9 mouse cellular contexts compared by ENCODE assay signal in genomic region chr9:58008336-58009014, GRCm38 (mm10). TPM values are rescaled to one million over a fixed set of nuclear protein-coding genes. Genes with fewer than 3 reads are reported as not detected.
DNase-seq lines count a peak whose midpoint lies in the region; ATAC-seq lines count a peak whose summit lies in the region.
"Had no signal": no experiment of that assay in that cellular context is flagged by ENCODE, and none has a peak within 500 bp of the region (broad histone marks: within the 10 kb centered on the region; RNA-seq: fewer than 3 reads in every experiment).

No protein-coding gene starts in this region.

- DNase-seq in heart, postnatal 4 days, result no peak
- no peak for DNase-seq in embryonic facial prominence, embryonic 10.5 days (ENCODE audit: low spot score)
- DNase-seq in hindbrain, embryonic 11.5 days (ENCODE audit: low spot score), result no peak
- no peak for DNase-seq in thymus, postnatal 14 days
- no peak for DNase-seq in right cerebral cortex, postnatal 36 days (ENCODE audit: low spot score in 2 of 2)
- DNase-seq in left cerebral cortex, adult 8-10 months (ENCODE audit: low spot score in 2 of 2), result no peak
- DNase-seq: thymus, postnatal 4 days had no signal

- H3K4me2 ChIP-seq in heart, embryonic 16.5 days (ENCODE audit: low read depth, low read length), result peak overlapping the region; percentile 41
- peak overlapping the region; percentile 30; the same call in 1 of the 2 replicates for H3K4me2 ChIP-seq in hindbrain, embryonic 11.5 days (replicated peaks; ENCODE audit: low read depth, low read length)
- H3K4me2 ChIP-seq in midbrain, embryonic 13.5 days (replicated peaks), result peak overlapping the region; percentile 45

- H3K4me1 ChIP-seq in heart, embryonic 16.5 days (ENCODE audit: control insufficient read depth, insufficient read depth, low read length), result no peaks in the 10 kb centered on the region; the same call in none of the 2 replicates
- H3K4me1 ChIP-seq in embryonic facial prominence, embryonic 10.5 days, result peaks cover 42% of the 10 kb centered on the region
- peaks cover 5% of the 10 kb centered on the region for H3K4me1 ChIP-seq in hindbrain, embryonic 11.5 days (replicated peaks; ENCODE audit: control insufficient read depth, insufficient read depth, low read length)
- H3K4me1 ChIP-seq in midbrain, embryonic 13.5 days (replicated peaks), result peaks cover 16% of the 10 kb centered on the region

- H3K27me3 ChIP-seq in heart, embryonic 16.5 days (ENCODE audit: control insufficient read depth, insufficient read depth, low read length), result no peaks in the 10 kb centered on the region
- H3K27me3 ChIP-seq in embryonic facial prominence, embryonic 10.5 days (replicated peaks; ENCODE audit: low read depth, poor library complexity, severe bottlenecking), result no peaks in the 10 kb centered on the region; the same call in 1 of the 2 replicates
- H3K27me3 ChIP-seq in hindbrain, embryonic 11.5 days (ENCODE audit: control insufficient read depth, insufficient read depth, low read length), result no peaks in the 10 kb centered on the region
- no peaks in the 10 kb centered on the region for H3K27me3 ChIP-seq in midbrain, embryonic 13.5 days

- H3K4me3 ChIP-seq in heart, embryonic 16.5 days (ENCODE audit: low read length), result no peak overlapping the region
- peak overlapping the region; percentile 30; the same call in 1 of the 2 replicates for H3K4me3 ChIP-seq in embryonic facial prominence, embryonic 10.5 days
- no peak overlapping the region for H3K4me3 ChIP-seq in hindbrain, embryonic 11.5 days (ENCODE audit: low read depth, low read length)
- H3K4me3 ChIP-seq in midbrain, embryonic 13.5 days (replicated peaks), result peak overlapping the region; percentile 11; the same call in 1 of the 2 replicates

- H3K36me3 ChIP-seq in heart, embryonic 16.5 days (ENCODE audit: control insufficient read depth, insufficient read depth), result no peaks in the 10 kb centered on the region
- H3K36me3 ChIP-seq in embryonic facial prominence, embryonic 10.5 days (replicated peaks), result no peaks in the 10 kb centered on the region
- H3K36me3 ChIP-seq in hindbrain, embryonic 11.5 days (ENCODE audit: control insufficient read depth, insufficient read depth, low read length), result no peaks in the 10 kb centered on the region
- no peaks in the 10 kb centered on the region for H3K36me3 ChIP-seq in midbrain, embryonic 13.5 days

- peak overlapping the region; percentile 18; the same call in 1 of the 2 replicates for H3K9ac ChIP-seq in heart, embryonic 16.5 days (ENCODE audit: low read length)
- peak overlapping the region; percentile 42 for H3K9ac ChIP-seq in hindbrain, embryonic 11.5 days (ENCODE audit: low read depth, low read length)
- peak overlapping the region; percentile 25; the same call in 1 of the 2 replicates for H3K9ac ChIP-seq in midbrain, embryonic 13.5 days (replicated peaks)

- WGBS in heart, embryonic 16.5 days, result 57% methylated on average over 12 of the region's 12 CpGs
- 68% methylated on average over 12 of the region's 12 CpGs for WGBS in embryonic facial prominence, embryonic 10.5 days
- WGBS in hindbrain, embryonic 11.5 days, result 58% methylated on average over 12 of the region's 12 CpGs
- 41% methylated on average over 12 of the region's 12 CpGs for WGBS in midbrain, embryonic 13.5 days

- ATAC-seq in heart, embryonic 16.5 days (replicated peaks; ENCODE audit: extremely low read depth, insufficient read depth, low FRiP score), result no peak; the same call in 1 of the 2 replicates
- peak; percentile 82 for ATAC-seq in hindbrain, embryonic 11.5 days (ENCODE audit: low FRiP score)
- ATAC-seq in midbrain, embryonic 13.5 days, result peak; percentile 81

- no peaks in the 10 kb centered on the region for H3K9me3 ChIP-seq in heart, embryonic 16.5 days (replicated peaks; ENCODE audit: control insufficient read depth, low read length)
- no peaks in the 10 kb centered on the region for H3K9me3 ChIP-seq in embryonic facial prominence, embryonic 10.5 days
- H3K9me3 ChIP-seq in hindbrain, embryonic 11.5 days (ENCODE audit: control insufficient read depth, low read length), result no peaks in the 10 kb centered on the region
- H3K9me3 ChIP-seq in midbrain, embryonic 13.5 days, result no peaks in the 10 kb centered on the region

- H3K27ac ChIP-seq in heart, embryonic 16.5 days (ENCODE audit: low read length), result peak overlapping the region; percentile 44
- H3K27ac ChIP-seq in embryonic facial prominence, embryonic 10.5 days (replicated peaks), result peak overlapping the region; percentile 85
- peak overlapping the region; percentile 89 for H3K27ac ChIP-seq in hindbrain, embryonic 11.5 days (ENCODE audit: low read depth, low read length)
- peak overlapping the region; percentile 87 for H3K27ac ChIP-seq in midbrain, embryonic 13.5 days

RNA-seq across cellular contexts. Expression of gene Cyp11a1, which starts 2.3 kb away (rescaled TPM):
- polyA plus RNA-seq in heart, embryonic 16.5 days (2015; fragmentation: Nextera tagmentation; extraction: Ambion mirVana), result 0.32 and 0.33 TPM in 2 replicates
- under 1 TPM; 0.45 to 0.69 TPM for total RNA-seq in heart, postnatal 4 days (2021)
- polyA plus RNA-seq in embryonic facial prominence, embryonic 10.5 days (2016; fragmentation: Nextera tagmentation; extraction: Ambion mirVana), result not detected in 2 replicates
- not detected in 2 replicates for polyA plus RNA-seq in hindbrain, embryonic 11.5 days (2014; fragmentation: Nextera tagmentation; extraction: Ambion mirVana)
- 0.30 and 0.38 TPM in 2 replicates for polyA plus RNA-seq in midbrain, embryonic 13.5 days (2015; fragmentation: Nextera tagmentation; extraction: Ambion mirVana)
- 1 to 10 TPM; 1.6 to 5.0 (median 2.9) TPM for total RNA-seq in left cerebral cortex, adult 8-10 months (2022)

RNA-seq across cellular contexts. Expression of gene Stra6, which starts 55.1 kb away (rescaled TPM):
- polyA plus RNA-seq in heart, embryonic 16.5 days (2015; fragmentation: Nextera tagmentation; extraction: Ambion mirVana), result 0.30 and 0.89 TPM in 2 replicates
- total RNA-seq in heart, postnatal 4 days (2021), result under 1 TPM; 0.11 to 0.26 TPM
- 33.6 and 47.2 TPM in 2 replicates for polyA plus RNA-seq in embryonic facial prominence, embryonic 10.5 days (2016; fragmentation: Nextera tagmentation; extraction: Ambion mirVana)
- polyA plus RNA-seq in hindbrain, embryonic 11.5 days (2014; fragmentation: Nextera tagmentation; extraction: Ambion mirVana), result 8.2 and 12.7 TPM in 2 replicates
- 8.1 and 9.9 TPM in 2 replicates for polyA plus RNA-seq in midbrain, embryonic 13.5 days (2015; fragmentation: Nextera tagmentation; extraction: Ambion mirVana)
- total RNA-seq in left cerebral cortex, adult 8-10 months (2022), result 10 to 100 TPM; 11.4 to 13.9 (median 11.7) TPM

Comparison
In these comparisons a context has a peak if more than half of its experiments do, and no peak if none do; other contexts are left out.
1. H3K4me3 ChIP-seq: peak in embryonic facial prominence, embryonic 10.5 days (single experiment) and midbrain, embryonic 13.5 days (single experiment); none in heart, embryonic 16.5 days (single experiment) and hindbrain, embryonic 11.5 days (single experiment).
2. Peak in every context shown above with its lines, with median percentiles within 50 percentile points of each other: H3K27ac ChIP-seq, H3K4me2 ChIP-seq and H3K9ac ChIP-seq.